Comparison of ENCODE assay signal across 21 mouse cellular contexts in genomic region chr2:126165277-126166018, GRCm38 (mm10). TPM values are rescaled to one million over a fixed set of nuclear protein-coding genes. Genes with fewer than 3 reads are reported as not detected.
DNase-seq lines count a peak whose midpoint lies in the region; ATAC-seq and TF ChIP-seq lines count a peak whose summit lies in the region.
"Had no signal": no experiment of that assay in that cellular context is flagged by ENCODE, and none has a peak within 500 bp of the region (broad histone marks: within the 10 kb centered on the region; RNA-seq: fewer than 3 reads in every experiment).

No protein-coding gene starts in this region.

- TF ChIP-seq EP300 in MEL (IDR thresholded peaks at IDR 0.05; ENCODE audit: low read depth in 1 of 2, low read length in 2 of 2), result peak; percentile 82 to 92

- TF ChIP-seq CTCF in MEL (IDR thresholded peaks at IDR 0.05 in 2 of 3, conservative IDR thresholded peaks at IDR 0.05 in 1 of 3; ENCODE audit: control insufficient read depth in 1 of 3, insufficient read depth in 1 of 3, low read depth in 2 of 3, low read length in 3 of 3, poor library complexity in 1 of 3, severe bottlenecking in 1 of 3), result no peak

- H3K4me2 ChIP-seq in heart, embryonic 12.5 days, result no peak overlapping the region
- 0 out of 2 replicates have a peak overlapping the region, but pooled peaks have one; percentile 12 for H3K4me2 ChIP-seq in liver, embryonic 16.5 days (ENCODE audit: low read depth, low read length)
- no peak overlapping the region for H3K4me2 ChIP-seq in forebrain, embryonic 11.5 days (ENCODE audit: low read depth, low read length, severe bottlenecking)
- H3K4me2 ChIP-seq: midbrain, embryonic 12.5 days had no signal

- TF ChIP-seq RAD21 in MEL (IDR thresholded peaks at IDR 0.05; ENCODE audit: low read depth, low read length), result no peak

- 76% methylated on average over 5 of the region's 5 CpGs for WGBS in heart, embryonic 12.5 days
- WGBS in liver, embryonic 16.5 days (ENCODE audit: insufficient replicate concordance), result 67% methylated on average over 5 of the region's 5 CpGs
- 92% methylated on average over 5 of the region's 5 CpGs for WGBS in forebrain, embryonic 11.5 days

- no peak for DNase-seq in heart, postnatal 25 days (ENCODE audit: low spot score)
- DNase-seq in MEL (ENCODE audit: low read depth, low spot score), result peak; percentile 68
- no peak for DNase-seq in forebrain, embryonic 11.5 days (ENCODE audit: low spot score)
- no peak for DNase-seq in T-cell, adult 2 months (ENCODE audit: low spot score)
- DNase-seq in thymus, postnatal 0 days (ENCODE audit: low spot score), result no peak
- DNase-seq: adrenal gland, postnatal 14 days; cerebellum, adult 11 months; heart, adult 18-20 months; kidney, adult 18-20 months; kidney, postnatal 4 days; layer of hippocampus, postnatal 36 days; left cerebral cortex, postnatal 4 days; right cerebral cortex, adult 18-20 months; thymus, postnatal 36 days had no signal

- no peak for TF ChIP-seq POLR2A in MEL (IDR thresholded peaks at IDR 0.05; ENCODE audit: control insufficient read depth in 1 of 2, insufficient read depth in 1 of 2, low read depth in 1 of 2, low read length in 2 of 2, poor library complexity in 1 of 2)

- no peak overlapping the region for H3K27ac ChIP-seq in heart, embryonic 12.5 days (ENCODE audit: poor library complexity, severe bottlenecking)
- H3K27ac ChIP-seq in MEL (ENCODE audit: control insufficient read depth, low read depth, low read length), result no peak overlapping the region
- peak overlapping the region; percentile 98 for H3K27ac ChIP-seq in liver, embryonic 16.5 days (ENCODE audit: low read length)
- H3K27ac ChIP-seq in forebrain, embryonic 11.5 days (ENCODE audit: low read depth, low read length), result no peak overlapping the region
- H3K27ac ChIP-seq: midbrain, embryonic 12.5 days had no signal

- peak; percentile 88 for ATAC-seq in heart, embryonic 12.5 days (ENCODE audit: insufficient number of reproducible peaks, low FRiP score)
- ATAC-seq in liver, embryonic 16.5 days (ENCODE audit: low read depth), result peak; percentile 99
- ATAC-seq in forebrain, embryonic 11.5 days (replicated peaks; ENCODE audit: low FRiP score), result no peak

- intact Hi-C loops in heart, postnatal 25 days (cut with DNase I), result no loop called here

- H3K27me3 ChIP-seq in heart, embryonic 12.5 days (replicated peaks), result no peaks in the 10 kb centered on the region
- H3K27me3 ChIP-seq in MEL (ENCODE audit: control insufficient read depth in 1 of 2, insufficient read depth in 2 of 2, low read length in 2 of 2), result no peaks in the 10 kb centered on the region; a peak in 1 of 4 replicates
- H3K27me3 ChIP-seq in erythroblast, embryonic 14.5 days (ENCODE audit: control insufficient read depth), result no peaks in the 10 kb centered on the region
- H3K27me3 ChIP-seq in liver, embryonic 16.5 days (ENCODE audit: control insufficient read depth, insufficient read depth, low read depth, low read length), result no peaks in the 10 kb centered on the region
- no peaks in the 10 kb centered on the region for H3K27me3 ChIP-seq in forebrain, embryonic 11.5 days (ENCODE audit: control insufficient read depth, insufficient read depth, low read length)
- H3K27me3 ChIP-seq: midbrain, embryonic 12.5 days had no signal

- H3K36me3 ChIP-seq in heart, embryonic 12.5 days, result peaks cover 25% of the 10 kb centered on the region
- H3K36me3 ChIP-seq in MEL (ENCODE audit: control insufficient read depth in 1 of 2, insufficient read depth in 2 of 2, low read length in 2 of 2), result no peaks in the 10 kb centered on the region; a peak in 2 of 4 replicates
- peaks cover 78% of the 10 kb centered on the region for H3K36me3 ChIP-seq in erythroblast, embryonic 14.5 days (ENCODE audit: control insufficient read depth)
- peaks cover 22% of the 10 kb centered on the region for H3K36me3 ChIP-seq in liver, embryonic 16.5 days (ENCODE audit: control insufficient read depth, insufficient read depth)
- no peaks in the 10 kb centered on the region; the same call in 1 of the 2 replicates for H3K36me3 ChIP-seq in forebrain, embryonic 11.5 days (ENCODE audit: control insufficient read depth, insufficient read depth, low read length)

- H3K9ac ChIP-seq in heart, embryonic 12.5 days, result no peak overlapping the region
- no peak overlapping the region for H3K9ac ChIP-seq in MEL (ENCODE audit: control insufficient read depth, low read depth, low read length, poor library complexity, severe bottlenecking)
- no peak overlapping the region for H3K9ac ChIP-seq in liver, embryonic 16.5 days (ENCODE audit: low read depth, low read length)
- no peak overlapping the region for H3K9ac ChIP-seq in forebrain, embryonic 11.5 days (ENCODE audit: low read length)
- H3K9ac ChIP-seq: midbrain, embryonic 12.5 days had no signal

- no peak overlapping the region for H3K4me3 ChIP-seq in heart, embryonic 12.5 days
- H3K4me3 ChIP-seq in MEL (ENCODE audit: control insufficient read depth in 1 of 2, insufficient read depth in 1 of 2, low read depth in 2 of 2, low read length in 2 of 2), result no peak overlapping the region
- H3K4me3 ChIP-seq in erythroblast, embryonic 14.5 days (replicated peaks), result peak overlapping the region; percentile 16
- no peak overlapping the region for H3K4me3 ChIP-seq in liver, embryonic 16.5 days (ENCODE audit: low read depth, low read length)
- no peak overlapping the region for H3K4me3 ChIP-seq in forebrain, embryonic 11.5 days (ENCODE audit: low read depth, low read length)
- H3K4me3 ChIP-seq: midbrain, embryonic 12.5 days; myocyte had no signal

- H3K9me3 ChIP-seq in heart, embryonic 12.5 days (replicated peaks), result no peaks in the 10 kb centered on the region
- H3K9me3 ChIP-seq in MEL (replicated peaks; ENCODE audit: insufficient read depth, low read length), result no peaks in the 10 kb centered on the region
- H3K9me3 ChIP-seq in erythroblast, embryonic 14.5 days (ENCODE audit: control insufficient read depth, low read length), result peaks cover 7% of the 10 kb centered on the region
- 0 out of 2 replicates have a peak, but pooled peaks cover 2% of the 10 kb centered on the region for H3K9me3 ChIP-seq in liver, embryonic 16.5 days (replicated peaks; ENCODE audit: control insufficient read depth, low read length)
- H3K9me3 ChIP-seq in forebrain, embryonic 11.5 days (ENCODE audit: control insufficient read depth, low read length), result no peaks in the 10 kb centered on the region
- H3K9me3 ChIP-seq: midbrain, embryonic 12.5 days had no signal

- H3K79me2 ChIP-seq in MEL (ENCODE audit: control insufficient read depth, insufficient read depth, low read length, poor library complexity), result no peaks in the 10 kb centered on the region

- no peaks in the 10 kb centered on the region for H3K4me1 ChIP-seq in heart, embryonic 12.5 days (replicated peaks)
- H3K4me1 ChIP-seq in MEL (ENCODE audit: control insufficient read depth in 1 of 2, insufficient read depth in 2 of 2, low read length in 2 of 2), result peaks cover 3 to 4% of the 10 kb centered on the region in 2 experiments; a peak in 2 of 4 replicates
- peaks cover 45% of the 10 kb centered on the region for H3K4me1 ChIP-seq in erythroblast, embryonic 14.5 days (ENCODE audit: control insufficient read depth)
- H3K4me1 ChIP-seq in liver, embryonic 16.5 days (ENCODE audit: control insufficient read depth, low read depth, low read length), result peaks cover 21% of the 10 kb centered on the region
- H3K4me1 ChIP-seq in forebrain, embryonic 11.5 days (replicated peaks; ENCODE audit: control insufficient read depth, insufficient read depth, low read length), result no peaks in the 10 kb centered on the region
- H3K4me1 ChIP-seq: midbrain, embryonic 12.5 days had no signal

TF ChIP-seq in MEL, 35 proteins besides CTCF, POLR2A, EP300 and RAD21 (continues in another document):
- TF ChIP-seq E2F4 (IDR thresholded peaks at IDR 0.05; ENCODE audit: borderline replicate concordance, low read depth, low read length) (no peak), RCOR1 (IDR thresholded peaks at IDR 0.05; ENCODE audit: low read depth, low read length) (peak; percentile 11; the same call in 1 of the 2 replicates), MYC (IDR thresholded peaks at IDR 0.05; ENCODE audit: low read depth, low read length) (0 out of 2 replicates have a peak, but pooled peaks have one; percentile 18), POLR2AphosphoS2 (IDR thresholded peaks at IDR 0.05; ENCODE audit: low read length) (no peak)

RNA-seq across cellular contexts. Expression of gene Dtwd1, which starts 13.5 kb away (rescaled TPM):
- polyA plus RNA-seq in heart, embryonic 12.5 days (2016; fragmentation: Nextera tagmentation; extraction: Ambion mirVana), result 18.4 and 19.5 TPM in 2 replicates
- 1 to 10 TPM; 5.0 to 6.3 TPM for total RNA-seq in heart, postnatal 25 days (2021)
- total RNA-seq in MEL (2012; rRNA removed), result 15.8 and 17.6 TPM in 2 replicates
- 10 to 100 TPM in 1 of 2 experiments, not detected in 1; 17.9 TPM for polyA plus RNA-seq in MEL (2012; ENCODE audit: insufficient read depth in 1 of 2, insufficient read length in 2 of 2, low read depth in 1 of 2, low replicate concordance in 2 of 2, missing spikeins in 1 of 2)
- polyA plus RNA-seq in erythroblast, embryonic 14.5 days (2012), result 0.08 TPM in 1 of 2 replicates, not detected in the other
- polyA plus RNA-seq in liver, embryonic 16.5 days (2015; fragmentation: Nextera tagmentation; extraction: Ambion mirVana), result 20.4 and 23.1 TPM in 2 replicates
- 29.9 and 34.4 TPM in 2 replicates for polyA plus RNA-seq in forebrain, embryonic 11.5 days (2014; fragmentation: Nextera tagmentation; extraction: Ambion mirVana)
- 23.9 and 25.7 TPM in 2 replicates for polyA plus RNA-seq in thymus, postnatal 0 days (2015; fragmentation: Nextera tagmentation; extraction: Ambion mirVana)

RNA-seq across cellular contexts. Expression of gene Fam227b, which starts 13.6 kb away (rescaled TPM):
- polyA plus RNA-seq in heart, embryonic 12.5 days (2016; fragmentation: Nextera tagmentation; extraction: Ambion mirVana), result 0.12 TPM in 1 of 2 replicates, not detected in the other
- under 1 TPM; 0.16 to 0.17 TPM for total RNA-seq in heart, postnatal 25 days (2021)
- not detected in 2 replicates for total RNA-seq in MEL (2012; rRNA removed)
- not detected for polyA plus RNA-seq in MEL (2012; ENCODE audit: insufficient read depth in 1 of 2, insufficient read length in 2 of 2, low read depth in 1 of 2, low replicate concordance in 2 of 2, missing spikeins in 1 of 2)
- not detected in 2 replicates for polyA plus RNA-seq in erythroblast, embryonic 14.5 days (2012)
- polyA plus RNA-seq in liver, embryonic 16.5 days (2015; fragmentation: Nextera tagmentation; extraction: Ambion mirVana), result not detected in 2 replicates
- polyA plus RNA-seq in forebrain, embryonic 11.5 days (2014; fragmentation: Nextera tagmentation; extraction: Ambion mirVana), result not detected in 2 replicates
- polyA plus RNA-seq in thymus, postnatal 0 days (2015; fragmentation: Nextera tagmentation; extraction: Ambion mirVana), result not detected in 2 replicates
- total RNA-seq: adrenal gland, postnatal 14 days; layer of hippocampus, postnatal 36 days; left cerebral cortex, postnatal 4 days had no signal
- polyA plus RNA-seq: hindbrain, embryonic 11.5 days; lung, embryonic 16.5 days; midbrain, embryonic 12.5 days; myocyte had no signal

RNA-seq across cellular contexts. Expression of gene Gm17555, which starts 49.5 kb away (rescaled TPM):
- not detected in 2 replicates for polyA plus RNA-seq in heart, embryonic 12.5 days (2016; fragmentation: Nextera tagmentation; extraction: Ambion mirVana)
- total RNA-seq in heart, postnatal 25 days (2021), result not detected
- total RNA-seq in MEL (2012; rRNA removed), result not detected in 2 replicates
- not detected for polyA plus RNA-seq in MEL (2012; ENCODE audit: insufficient read depth in 1 of 2, insufficient read length in 2 of 2, low read depth in 1 of 2, low replicate concordance in 2 of 2, missing spikeins in 1 of 2)
- polyA plus RNA-seq in erythroblast, embryonic 14.5 days (2012), result not detected in 2 replicates
- polyA plus RNA-seq in liver, embryonic 16.5 days (2015; fragmentation: Nextera tagmentation; extraction: Ambion mirVana), result not detected in 2 replicates
- polyA plus RNA-seq in forebrain, embryonic 11.5 days (2014; fragmentation: Nextera tagmentation; extraction: Ambion mirVana), result not detected in 2 replicates
- not detected in 2 replicates for polyA plus RNA-seq in thymus, postnatal 0 days (2015; fragmentation: Nextera tagmentation; extraction: Ambion mirVana)
- total RNA-seq: adrenal gland, postnatal 14 days; heart, adult 18-20 months; layer of hippocampus, postnatal 36 days; left cerebral cortex, postnatal 4 days had no signal
- polyA plus RNA-seq: hindbrain, embryonic 11.5 days; lung, embryonic 16.5 days; midbrain, embryonic 12.5 days; myocyte had no signal

Comparison
In these comparisons a context has a peak if more than half of its experiments do, and no peak if none do; other contexts are left out.
1. RNA of gene Dtwd1, which starts 13.5 kb away (polyA plus RNA-seq): 17.9 TPM in MEL, 29.9 to 34.4 TPM in forebrain, embryonic 11.5 days, 23.9 to 25.7 TPM in thymus, postnatal 0 days, 20.4 to 23.1 TPM in liver, embryonic 16.5 days and 18.4 to 19.5 TPM in heart, embryonic 12.5 days; 0.08 TPM in erythroblast, embryonic 14.5 days; every median in the first group is over 10 times any median in the second.